Mouse (Mus musculus): ENCODE measurements around the gene Rapgef5. TPM values are rescaled to one million over a fixed set of nuclear protein-coding genes. Genes with fewer than 3 reads are reported as not detected.

The Rapgef5 gene
- 10 to 100 TPM in 1 of 2 experiments, 1 to 10 TPM in 1; 8.6 to 13.6 TPM for total RNA-seq (2021)
- long read RNA-seq, experiment 1, result 0 reads
- long read RNA-seq, experiment 2, partial matches to known transcripts, result 1 of 2 reads
- long read RNA-seq, experiment 2, other reads (novel, unspliced or antisense), result 1 of 2 reads

DNA sequence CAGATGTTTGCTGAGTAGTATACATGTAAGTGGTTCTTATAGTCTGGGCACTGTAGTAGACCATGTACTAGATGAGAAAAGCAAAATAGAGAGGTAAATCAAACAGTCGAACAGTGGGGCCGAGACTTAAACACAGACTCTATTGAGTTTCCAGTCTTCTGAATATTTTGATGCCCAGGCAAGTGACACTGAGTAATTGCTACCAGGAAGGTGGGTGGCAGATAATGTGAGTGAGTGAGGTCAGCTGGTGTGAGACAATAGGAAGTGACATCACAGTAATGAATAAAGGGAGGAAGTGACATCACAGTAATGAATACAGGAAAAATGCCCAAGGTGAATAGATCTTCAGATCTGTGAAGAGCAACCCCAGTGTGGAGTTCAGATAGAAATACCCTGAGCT, at the start of gene Rapgef5:
TSS of gene Rapgef5 (plus strand) at position 301 of the 400 bp plus-strand sequence.
- no peak for DNase-seq
- intact Hi-C loops (cut with DNase I; ENCODE audit: low total_unique reads), result no loop called here

DNA sequence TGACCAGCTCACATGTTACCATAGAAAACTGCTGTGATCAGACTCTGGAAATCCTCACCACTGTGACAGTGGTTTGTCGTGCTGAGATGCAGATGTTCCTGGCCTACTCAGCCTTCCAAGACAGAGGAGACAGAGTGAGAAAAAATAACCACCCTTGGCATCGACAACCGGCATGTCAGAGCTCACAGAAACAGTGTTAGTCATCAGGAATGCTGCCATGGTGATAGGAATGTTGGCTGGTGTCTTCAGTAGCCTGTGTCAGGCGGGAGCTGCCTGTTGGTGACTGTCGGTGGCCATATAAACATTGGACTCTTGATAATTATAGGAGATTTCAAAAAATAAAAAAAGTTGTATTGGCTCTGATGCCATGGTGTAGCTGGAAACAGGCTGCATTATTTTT, 48.0 kb upstream of the Rapgef5 start:
- intact Hi-C loops (cut with DNase I; ENCODE audit: low total_unique reads), result no loop called here
- peak; percentile 52 for DNase-seq

DNA sequence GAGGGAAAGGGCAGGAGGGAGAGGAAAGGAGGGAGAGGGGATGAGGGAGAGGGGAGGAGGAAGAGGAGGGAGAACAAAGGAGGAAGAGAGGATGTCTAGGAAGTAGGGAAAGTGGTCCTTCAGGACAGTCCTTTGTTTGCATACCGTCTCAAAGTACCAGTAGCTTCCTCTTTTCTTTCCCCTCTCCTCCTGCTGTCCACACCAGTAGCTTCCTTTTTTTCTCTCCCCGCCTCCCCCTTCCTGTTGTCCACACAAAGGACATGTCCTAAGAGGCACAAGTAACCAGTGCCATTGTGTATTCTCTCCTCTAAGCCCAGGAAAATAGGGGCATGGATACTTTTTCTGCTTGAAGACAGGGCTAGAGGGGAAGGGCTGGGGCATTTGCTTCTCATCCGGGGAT, 37.3 kb upstream of the Rapgef5 start:
- intact Hi-C loops (cut with DNase I; ENCODE audit: low total_unique reads), result no loop called here

DNA sequence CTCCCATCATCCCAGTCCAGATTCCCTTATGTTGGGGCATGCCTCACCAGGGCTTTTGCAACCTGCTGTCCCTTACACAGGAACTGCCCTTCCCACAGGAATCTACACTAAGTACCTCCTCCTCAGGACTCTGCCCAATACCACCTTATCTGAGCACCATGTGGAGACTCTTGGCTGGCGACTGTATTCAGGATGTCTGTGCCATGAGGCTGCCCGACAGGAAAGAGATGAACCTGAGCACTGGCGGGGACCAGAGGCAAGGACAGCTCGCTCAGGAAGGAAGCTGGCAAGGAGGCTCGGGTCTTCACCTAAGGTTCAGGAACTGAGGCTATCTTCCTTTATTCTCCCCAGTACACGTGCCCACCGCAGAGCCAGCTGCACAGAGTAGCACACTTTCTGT, 36.6 kb upstream of the Rapgef5 start:
- no peak for DNase-seq
- intact Hi-C loops (cut with DNase I; ENCODE audit: low total_unique reads), result no loop called here

More for the DNA sequence above, 37.3 kb upstream of the Rapgef5 start:
- no peak for DNase-seq

- intact Hi-C loops (cut with DNase I; ENCODE audit: low total_unique reads), result no loop called here
- DNase-seq, result no peak
These were observed 35.3 kb upstream of the Rapgef5 start for GRCm38 (mm10) chr12:117480958-117481357.

- no peak for DNase-seq
- intact Hi-C loops (cut with DNase I; ENCODE audit: low total_unique reads), result no loop called here
These were observed 33.6 kb upstream of the Rapgef5 start for GRCm38 (mm10) chr12:117482665-117483064.

DNA sequence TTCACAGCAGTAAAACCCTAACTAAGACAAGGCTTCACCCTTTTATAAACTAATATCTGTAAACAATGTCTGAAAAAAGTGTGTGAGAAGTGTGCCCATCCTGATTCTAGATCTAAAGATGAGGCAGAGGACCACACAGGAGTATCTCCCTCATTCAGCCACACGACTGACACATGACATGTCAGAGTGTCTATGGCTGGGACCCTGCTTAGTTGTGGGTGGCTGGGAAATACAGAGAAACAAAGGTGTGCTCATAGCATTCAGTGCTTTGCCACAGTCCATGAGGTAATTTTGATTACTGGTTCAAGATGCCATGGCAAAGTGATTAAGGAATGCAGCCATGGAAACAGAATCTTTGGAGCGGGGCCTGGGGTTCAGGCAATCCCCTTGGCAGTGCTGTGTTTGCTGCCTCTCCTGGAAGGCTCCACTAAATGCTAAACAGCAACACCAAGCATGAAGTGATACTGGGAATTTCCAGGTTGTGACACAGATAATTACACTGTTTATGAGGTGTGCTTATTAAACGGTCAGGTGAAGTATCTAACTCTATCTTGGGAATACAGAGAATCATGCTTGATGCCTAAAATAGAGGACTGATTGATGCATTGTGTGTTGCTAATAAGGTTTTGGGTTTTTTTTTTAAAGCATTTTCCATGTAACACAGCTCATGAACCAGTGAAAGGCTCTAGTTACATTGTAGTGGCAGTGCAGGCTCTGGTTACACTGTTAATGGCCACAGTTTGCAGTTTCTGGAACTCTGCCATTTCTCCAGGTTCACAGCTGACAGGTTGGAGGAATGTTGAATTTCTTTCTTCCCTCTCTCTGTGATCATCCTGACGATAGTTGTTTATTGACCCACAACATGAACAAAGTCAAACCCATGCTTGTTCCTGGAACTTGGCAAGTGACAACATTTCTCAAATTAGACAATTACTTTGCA, 29.9 kb upstream of the Rapgef5 start:
- no peak for DNase-seq
- intact Hi-C loops (cut with DNase I; ENCODE audit: low total_unique reads), result no loop called here

DNA sequence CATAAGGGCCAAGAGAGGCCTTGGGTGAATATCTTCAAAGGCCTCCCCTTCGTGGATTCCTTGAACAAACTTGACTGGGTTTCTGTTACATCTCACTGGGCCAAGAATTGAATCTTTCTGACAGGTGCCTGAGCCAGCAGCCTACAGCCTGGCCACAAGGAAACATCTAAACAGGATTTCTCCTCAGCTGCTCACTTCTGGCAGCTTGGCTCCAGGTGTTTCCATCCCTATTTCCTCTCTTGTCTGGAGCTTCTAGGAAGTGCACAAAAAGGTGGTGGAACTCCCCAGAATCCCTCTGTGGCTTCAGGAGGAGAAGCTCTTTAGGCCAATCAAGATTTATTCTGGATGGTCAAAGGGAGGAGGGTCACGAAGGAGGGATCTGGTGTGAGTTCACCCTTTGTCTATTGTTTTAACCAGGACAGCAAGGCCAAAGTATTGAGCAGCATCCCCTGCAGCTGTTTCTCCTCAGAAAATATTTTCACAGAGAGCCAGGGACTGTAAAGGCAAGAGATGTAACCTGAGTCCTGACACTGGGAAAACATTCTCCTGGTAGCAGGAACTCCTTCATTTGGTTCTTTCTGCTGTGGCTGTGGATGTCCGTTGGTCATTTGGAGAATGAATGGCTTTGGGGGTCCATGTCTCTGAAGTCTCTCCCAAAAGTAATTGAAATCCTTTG, 19.6 kb upstream of the Rapgef5 start:
- intact Hi-C loops (cut with DNase I; ENCODE audit: low total_unique reads), result no loop called here
- no peak for DNase-seq

GRCm38 (mm10) chr12:117497361-117497760, 18.9 kb upstream of the Rapgef5 start:
- intact Hi-C loops (cut with DNase I; ENCODE audit: low total_unique reads), result no loop called here
- no peak for DNase-seq

DNA sequence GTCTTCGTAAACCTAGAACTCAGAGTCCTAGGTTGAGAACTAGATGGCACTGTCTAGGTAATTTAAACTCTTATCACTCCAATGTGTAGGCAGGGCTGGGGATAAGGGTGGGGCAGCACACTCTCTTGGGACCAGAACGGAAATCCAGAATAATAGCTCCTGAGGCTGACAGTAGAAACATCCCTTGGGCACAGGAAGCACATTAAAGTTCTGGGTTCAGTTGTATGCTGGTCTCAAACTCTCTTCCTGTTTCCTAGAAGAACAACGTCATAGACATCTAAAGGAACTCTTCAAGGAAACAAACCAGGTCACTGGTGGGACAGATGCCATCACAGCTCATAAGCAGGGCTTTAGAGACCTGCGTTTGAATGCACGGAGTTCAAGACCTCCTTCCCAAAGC, 17.0 kb upstream of the Rapgef5 start:
- no peak for DNase-seq
- intact Hi-C loops (cut with DNase I; ENCODE audit: low total_unique reads), result no loop called here

- intact Hi-C loops (cut with DNase I; ENCODE audit: low total_unique reads), result no loop called here
- no peak for DNase-seq
These were observed 15.1 kb upstream of the Rapgef5 start for GRCm38 (mm10) chr12:117501180-117501579.

GRCm38 (mm10) chr12:117502834-117503233, 13.4 kb upstream of the Rapgef5 start:
- intact Hi-C loops (cut with DNase I; ENCODE audit: low total_unique reads), result no loop called here
- no peak for DNase-seq

DNA sequence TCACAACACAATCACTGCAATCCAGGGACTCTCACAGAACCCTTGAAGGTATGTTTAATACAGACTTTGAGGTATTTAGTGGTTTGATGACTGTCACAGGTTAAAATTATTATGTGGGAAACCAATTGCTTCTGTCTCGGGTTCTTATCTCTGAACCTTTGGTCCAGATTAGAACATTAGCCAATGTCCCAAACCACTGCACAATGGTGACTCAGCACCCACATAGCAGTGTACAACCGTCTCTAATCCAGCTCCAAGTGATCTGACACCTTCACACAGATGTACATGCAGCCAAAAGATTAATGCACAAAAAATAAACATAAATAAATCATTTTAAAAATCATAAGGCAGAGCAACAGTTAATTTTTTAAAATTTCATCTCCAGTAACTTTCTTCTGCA, 11.1 kb upstream of the Rapgef5 start:
- intact Hi-C loops (cut with DNase I; ENCODE audit: low total_unique reads), result no loop called here

GRCm38 (mm10) chr12:117507772-117508171, 8.5 kb upstream of the Rapgef5 start:
- no peak for DNase-seq

More for the DNA sequence above, 11.1 kb upstream of the Rapgef5 start:
- DNase-seq, result no peak

DNA sequence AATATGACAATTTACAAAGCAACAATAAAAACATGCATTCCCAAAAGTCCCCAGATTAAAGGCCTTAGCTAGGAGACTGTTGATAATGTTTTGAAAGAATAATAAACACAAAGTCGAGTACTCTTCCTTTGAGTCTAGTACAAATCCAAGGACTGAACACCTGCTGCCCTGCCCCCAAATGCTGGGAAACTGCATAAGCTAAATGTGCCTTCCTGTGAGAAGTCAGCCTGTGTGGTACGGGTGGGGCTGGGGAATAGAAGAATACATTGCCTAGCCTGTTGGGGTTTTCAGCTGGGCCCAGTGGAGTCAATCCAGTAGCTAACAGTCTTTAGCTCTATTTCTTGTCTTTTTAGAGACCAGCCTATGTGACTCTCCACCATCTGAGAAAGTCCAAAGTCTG, 6.4 kb upstream of the Rapgef5 start:
- intact Hi-C loops (cut with DNase I; ENCODE audit: low total_unique reads), result no loop called here
- DNase-seq, result no peak

More at GRCm38 (mm10) chr12:117507772-117508171, 8.5 kb upstream of the Rapgef5 start:
- intact Hi-C loops (cut with DNase I; ENCODE audit: low total_unique reads), result no loop called here

DNA sequence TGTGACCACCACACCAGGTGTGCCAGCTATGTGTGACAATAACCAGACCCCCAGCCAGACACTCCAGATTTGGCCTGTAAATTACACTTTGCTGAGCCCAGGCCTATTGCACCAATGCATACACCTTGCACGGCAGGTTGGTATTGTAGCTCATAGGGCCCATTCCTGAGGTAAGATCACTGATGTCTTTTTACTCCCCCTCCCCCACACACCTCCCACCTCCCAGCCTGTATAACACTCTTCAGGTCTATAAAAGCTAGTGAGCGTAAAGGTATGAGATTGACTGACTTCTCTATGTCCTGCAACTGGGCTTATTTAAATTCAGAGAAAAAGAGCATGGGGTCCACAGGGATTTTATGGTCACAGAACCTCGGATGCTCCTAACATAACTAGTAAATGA, 3.8 kb upstream of the Rapgef5 start:
- no peak for DNase-seq
- intact Hi-C loops (cut with DNase I; ENCODE audit: low total_unique reads), result no loop called here

DNA sequence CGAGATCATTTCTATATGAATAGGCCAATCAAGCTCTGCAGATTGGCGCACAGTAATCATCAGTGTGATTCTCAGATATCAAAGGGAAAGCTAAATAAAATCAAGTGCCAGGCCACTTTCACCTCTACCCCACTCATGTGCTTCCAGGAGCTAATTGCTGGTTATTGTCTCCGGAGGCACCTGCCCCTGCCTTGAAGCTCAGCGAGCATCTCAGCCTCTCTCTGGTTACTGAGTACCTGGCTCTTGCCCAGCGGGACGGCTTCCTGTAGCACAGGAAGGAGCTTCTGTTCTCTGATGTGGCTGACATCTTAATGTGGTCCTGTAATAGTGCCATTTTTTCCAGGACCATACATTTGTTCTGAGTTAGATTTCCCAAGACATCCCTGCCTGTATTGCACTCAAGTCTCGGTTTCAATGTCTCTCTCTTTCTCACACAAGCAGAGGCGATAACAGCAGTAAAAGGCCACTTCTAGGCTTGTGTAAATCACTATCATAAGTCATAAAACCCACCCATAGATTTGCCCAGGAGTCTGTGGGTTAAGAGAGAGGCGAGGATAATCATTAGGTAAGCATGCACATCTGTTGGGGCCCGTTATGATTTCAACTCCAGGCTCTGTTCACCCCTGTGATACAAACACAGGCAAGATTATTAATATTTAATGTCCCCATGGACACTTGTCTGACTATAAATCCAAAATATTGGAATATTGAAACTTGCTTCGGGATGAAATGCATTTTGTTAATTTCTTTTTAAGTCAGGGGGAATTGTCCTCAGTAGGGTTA, 2.9 kb upstream of the Rapgef5 start:
- peak; percentile 6 for DNase-seq
- intact Hi-C loops (cut with DNase I; ENCODE audit: low total_unique reads), result no loop called here

DNA sequence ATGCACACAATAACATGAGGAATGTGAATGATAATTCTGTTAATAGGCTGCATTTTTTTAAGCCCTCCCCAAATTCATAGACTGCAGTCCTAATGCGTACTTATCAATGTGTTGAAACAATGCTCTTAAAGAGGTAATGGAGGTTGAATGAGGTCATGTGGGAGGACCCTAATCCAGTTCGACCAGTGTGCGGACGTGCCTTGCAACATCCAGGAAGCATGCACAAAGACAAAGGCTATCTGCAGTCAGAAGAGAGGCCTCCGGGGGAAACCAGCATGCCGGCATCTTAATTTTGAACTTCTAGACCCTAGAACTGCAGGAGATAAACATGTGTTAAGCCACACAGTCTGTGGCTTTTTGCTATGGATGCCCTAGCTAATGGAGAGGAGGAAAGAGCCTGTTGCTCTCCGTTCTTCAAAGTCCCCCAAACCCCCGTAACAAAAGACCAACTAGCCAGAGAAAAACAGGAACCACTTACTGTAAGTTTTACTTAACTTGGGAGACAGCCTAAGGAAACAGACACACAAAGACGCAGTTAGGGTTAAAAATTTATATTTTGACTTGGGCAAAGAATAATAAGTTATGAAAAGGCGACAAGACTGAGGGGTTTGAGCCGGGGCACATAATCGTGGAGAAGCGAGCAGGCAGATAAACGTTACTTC, 1.1 kb downstream of the Rapgef5 start:
- intact Hi-C loops (cut with DNase I; ENCODE audit: low total_unique reads), result no loop called here
- no peak for DNase-seq

GRCm38 (mm10) chr12:117524311-117525013, 8.2 kb downstream of the Rapgef5 start:
- intact Hi-C loops (cut with DNase I; ENCODE audit: low total_unique reads), result no loop called here
- DNase-seq, result no peak

Data from gastrocnemius, postnatal 14 days (tissue).